Mouse (Mus musculus) small intestine, adult 2 months (tissue): ENCODE results near the gene Snx29.
"Not testable (repeated sequence)": the region's sequence is repeated elsewhere in the genome, so short reads cannot be mapped to it uniquely, and the experiment has no call there.

ENCODE experiments used
- CTCF ChIP-seq: fragments of 200-500 bp; IDR thresholded peaks from 2 replicates; pipeline ENCODE4 v1.5.1; 2012; ENCODE audit warnings: low read depth, mild to moderate bottlenecking, control low read depth, inconsistent platforms, low read length, moderate library complexity, mixed read lengths; ENCODE audit not compliant: insufficient replicate concordance, insufficient read length; ENCODE audit errors: extremely low read depth
- POLR2A ChIP-seq: fragments of 200-500 bp; IDR thresholded peaks from 2 replicates; pipeline ENCODE4 v1.6.1; 2012; ENCODE audit warnings: low read depth, mild to moderate bottlenecking, control low read depth, inconsistent platforms, low read length, moderate library complexity

- not testable (repeated sequence) for TF ChIP-seq CTCF, POLR2A
These were observed 189.0 kb downstream of the Snx29 start for GRCm38 (mm10) chr16:11511696-11512095.
